Mouse (Mus musculus) E14TG2a.4 (cell line): ENCODE measurements at regions not wholly inside any gene's neighbourhood (a gene's known extent, or its start where the extent isn't known, plus 50 kb on each side); places are given as distances from the start of the nearest gene placed in this dataset.

Experiments used
- CTCF ChIP-seq: conservative IDR thresholded peaks from 2 replicates; pipeline ENCODE4 v1.5.1; 2014; ENCODE audit warnings: low read length
- NANOG ChIP-seq: IDR thresholded peaks from 2 replicates; pipeline ENCODE4 v1.6.1; 2014; ENCODE audit warnings: borderline replicate concordance, low read length, mixed read lengths

GRCm38 (mm10) chr5:35221451-35222305 is 56.4 kb upstream of the Adra2c start:
- TF ChIP-seq NANOG = no peak
- TF ChIP-seq CTCF = no peak
